In the genomic region with DNA sequence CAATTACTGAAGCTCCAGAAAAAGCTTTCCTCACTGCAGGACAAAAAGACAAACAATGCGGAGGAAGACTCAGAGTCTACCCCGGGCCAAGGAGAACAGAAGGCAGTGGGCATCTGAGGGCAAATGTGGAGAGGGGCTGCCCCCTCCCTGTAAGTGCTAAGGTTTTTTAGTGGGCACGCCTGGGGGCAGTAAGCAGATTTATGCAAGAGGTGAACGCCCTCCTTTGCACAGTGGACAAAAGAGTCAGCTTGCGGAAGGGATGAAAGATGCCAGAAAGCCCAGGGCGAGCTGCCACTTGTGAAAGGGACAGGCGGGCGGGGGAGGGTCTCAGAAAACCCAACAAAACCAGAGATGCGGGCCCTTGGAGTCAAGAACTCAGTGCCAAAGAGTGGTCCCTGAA, we compare ENCODE assay signal across 10 mouse cellular contexts.
DNase-seq lines count a peak whose midpoint lies in the region; ATAC-seq and TF ChIP-seq lines count a peak whose summit lies in the region.
"Had no signal": no experiment of that assay in that cellular context is flagged by ENCODE, and none has a peak within 500 bp of the region (broad histone marks: within the 10 kb centered on the region; RNA-seq: fewer than 3 reads in every experiment).

No protein-coding gene starts in this region.

- peak; percentile 15; the same call in 1 of the 2 replicates for TF ChIP-seq EP300 in lung, postnatal 0 days (IDR thresholded peaks at IDR 0.05)

- no peak for TF ChIP-seq CTCF in lung, postnatal 0 days (IDR thresholded peaks at IDR 0.05)

- no peaks in the 10 kb centered on the region for H3K27me3 ChIP-seq in lung, postnatal 0 days (replicated peaks; ENCODE audit: insufficient read depth, low read length)
- H3K27me3 ChIP-seq in embryonic facial prominence, embryonic 15.5 days, result no peaks in the 10 kb centered on the region
- no peaks in the 10 kb centered on the region for H3K27me3 ChIP-seq in limb, embryonic 15.5 days
- H3K27me3 ChIP-seq in stomach, embryonic 16.5 days (ENCODE audit: control insufficient read depth, insufficient read depth, low read length), result no peaks in the 10 kb centered on the region
- H3K27me3 ChIP-seq: heart, embryonic 15.5 days had no signal

- peak; percentile 15; the same call in 1 of the 2 replicates for ATAC-seq in lung, postnatal 0 days
- no peak for ATAC-seq in embryonic facial prominence, embryonic 15.5 days (ENCODE audit: insufficient number of reproducible peaks, low FRiP score, low TSS enrichment, low read depth)
- ATAC-seq in limb, embryonic 15.5 days (ENCODE audit: insufficient number of reproducible peaks, low FRiP score, low TSS enrichment, low read depth), result no peak
- ATAC-seq in stomach, embryonic 16.5 days (ENCODE audit: insufficient read depth, low FRiP score), result no peak
- no peak for ATAC-seq in CD4-positive, CD25-positive, alpha-beta regulatory T cell, adult 4 months
- no peak for ATAC-seq in erythroid progenitor cell, adult 5-6 weeks (replicated peaks; ENCODE audit: low FRiP score, poor library complexity, severe bottlenecking)

- H3K4me1 ChIP-seq in lung, postnatal 0 days (ENCODE audit: insufficient read depth, low read depth, low read length), result peaks cover 17% of the 10 kb centered on the region; the same call in 1 of the 2 replicates
- H3K4me1 ChIP-seq in embryonic facial prominence, embryonic 15.5 days, result peaks cover 57% of the 10 kb centered on the region
- H3K4me1 ChIP-seq in limb, embryonic 15.5 days, result peaks cover 43% of the 10 kb centered on the region
- H3K4me1 ChIP-seq in stomach, embryonic 16.5 days (ENCODE audit: control insufficient read depth, insufficient read depth, low read length), result peaks cover 14% of the 10 kb centered on the region

- H3K9me3 ChIP-seq in lung, postnatal 0 days (ENCODE audit: low read length), result no peaks in the 10 kb centered on the region
- no peaks in the 10 kb centered on the region for H3K9me3 ChIP-seq in embryonic facial prominence, embryonic 15.5 days (replicated peaks)
- H3K9me3 ChIP-seq in limb, embryonic 15.5 days, result no peaks in the 10 kb centered on the region
- H3K9me3 ChIP-seq in stomach, embryonic 16.5 days (replicated peaks; ENCODE audit: control insufficient read depth, low read length), result no peaks in the 10 kb centered on the region
- H3K9me3 ChIP-seq: heart, embryonic 15.5 days had no signal

- no peak overlapping the region for H3K4me3 ChIP-seq in lung, postnatal 0 days (ENCODE audit: low read depth, low read length)
- no peak overlapping the region for H3K4me3 ChIP-seq in embryonic facial prominence, embryonic 15.5 days (replicated peaks)
- no peak overlapping the region for H3K4me3 ChIP-seq in limb, embryonic 15.5 days
- H3K4me3 ChIP-seq in stomach, embryonic 16.5 days (replicated peaks; ENCODE audit: low read length), result no peak overlapping the region
- H3K4me3 ChIP-seq: heart, embryonic 15.5 days; myocyte had no signal

- H3K9ac ChIP-seq in lung, postnatal 0 days (replicated peaks; ENCODE audit: low read depth), result no peak overlapping the region
- no peak overlapping the region for H3K9ac ChIP-seq in embryonic facial prominence, embryonic 15.5 days
- no peak overlapping the region for H3K9ac ChIP-seq in limb, embryonic 15.5 days
- no peak overlapping the region for H3K9ac ChIP-seq in stomach, embryonic 16.5 days (ENCODE audit: low read length)
- H3K9ac ChIP-seq: heart, embryonic 15.5 days had no signal

- peak overlapping the region; percentile 4; the same call in 1 of the 2 replicates for H3K27ac ChIP-seq in lung, postnatal 0 days (ENCODE audit: low read length)
- H3K27ac ChIP-seq in embryonic facial prominence, embryonic 15.5 days (replicated peaks), result peak overlapping the region; percentile 12; the same call in 1 of the 2 replicates
- H3K27ac ChIP-seq in limb, embryonic 15.5 days, result peak overlapping the region; percentile 27; the same call in 1 of the 2 replicates
- peak overlapping the region; percentile 6; the same call in 1 of the 2 replicates for H3K27ac ChIP-seq in stomach, embryonic 16.5 days (ENCODE audit: low read length)
- H3K27ac ChIP-seq: heart, embryonic 15.5 days had no signal

- peak; percentile 8 for DNase-seq in lung, postnatal 0 days (ENCODE audit: low spot score)
- DNase-seq in lung, postnatal 25 days (ENCODE audit: low spot score), result no peak
- no peak for DNase-seq in layer of hippocampus, adult 11-12 months (ENCODE audit: low spot score)

- H3K4me2 ChIP-seq in lung, postnatal 0 days (replicated peaks; ENCODE audit: low read depth, low read length), result no peak overlapping the region
- no peak overlapping the region for H3K4me2 ChIP-seq in embryonic facial prominence, embryonic 15.5 days (replicated peaks)
- H3K4me2 ChIP-seq in limb, embryonic 15.5 days, result no peak overlapping the region
- H3K4me2 ChIP-seq in stomach, embryonic 16.5 days (ENCODE audit: low read depth, low read length), result no peak overlapping the region
- H3K4me2 ChIP-seq: heart, embryonic 15.5 days had no signal

- 0 out of 2 replicates have a peak, but pooled peaks cover 6% of the 10 kb centered on the region for H3K36me3 ChIP-seq in lung, postnatal 0 days (ENCODE audit: insufficient read depth, low read length)
- H3K36me3 ChIP-seq in embryonic facial prominence, embryonic 15.5 days, result no peaks in the 10 kb centered on the region
- H3K36me3 ChIP-seq in limb, embryonic 15.5 days, result no peaks in the 10 kb centered on the region
- no peaks in the 10 kb centered on the region for H3K36me3 ChIP-seq in stomach, embryonic 16.5 days (ENCODE audit: control insufficient read depth, insufficient read depth, low read length)
- H3K36me3 ChIP-seq: heart, embryonic 15.5 days had no signal

- WGBS in lung, postnatal 0 days, result 34% methylated on average over 9 of the region's 9 CpGs
- 50% methylated on average over 9 of the region's 9 CpGs for WGBS in embryonic facial prominence, embryonic 15.5 days
- 65% methylated on average over 9 of the region's 9 CpGs for WGBS in limb, embryonic 15.5 days
- WGBS in stomach, embryonic 16.5 days, result 53% methylated on average over 9 of the region's 9 CpGs
